Mouse (Mus musculus): ENCODE measurements around the gene Bpnt1. TPM values are rescaled to one million over a fixed set of nuclear protein-coding genes. Genes with fewer than 3 reads are reported as not detected.

Bpnt1 gene
- total and polyA plus RNA-seq, 2 experiments: 80.5 to 86.5 TPM

DNA sequence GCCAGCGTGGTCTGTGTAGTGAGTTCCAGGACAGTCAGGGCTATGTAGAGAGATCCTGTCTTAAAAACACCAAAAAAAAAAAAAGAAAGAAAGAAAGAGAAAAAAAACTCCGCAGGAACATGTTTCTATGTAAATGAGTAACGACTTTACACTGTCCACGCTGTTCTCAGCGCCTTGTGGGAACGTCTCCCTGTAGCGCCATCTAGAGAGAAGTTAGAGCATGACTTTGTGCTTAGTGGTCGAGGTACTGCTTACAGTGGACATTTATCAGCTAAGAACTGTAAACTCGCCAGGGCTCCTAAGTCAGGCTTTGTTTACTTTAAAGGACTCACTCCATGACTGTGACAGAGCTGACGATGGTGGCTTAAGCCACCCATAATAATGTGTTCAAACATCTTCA, 14.2 kb downstream of the Bpnt1 start:
- Histone ChIP-seq H3K36me3 (ENCODE audit: control insufficient read depth, insufficient read depth, low read length) (peaks cover 41% of the 10 kb centered on the region), H3K79me2 (ENCODE audit: control insufficient read depth, insufficient read depth, low read length) (peaks cover 3% of the 10 kb centered on the region; the same call in 1 of the 2 replicates)

GRCm38 (mm10) chr1:185349741-185350140, 17.8 kb downstream of the Bpnt1 start:
- Histone ChIP-seq H3K79me2 (ENCODE audit: control insufficient read depth, insufficient read depth, low read length) (no peaks in the 10 kb centered on the region), H3K9ac (ENCODE audit: low read depth, low read length) (no peak overlapping the region), H3K27ac (replicated peaks; ENCODE audit: insufficient read depth, low read depth, low read length) (no peak overlapping the region), H3K4me1 (ENCODE audit: control insufficient read depth, insufficient read depth, low read length) (no peaks in the 10 kb centered on the region), H3K27me3 (ENCODE audit: control insufficient read depth, insufficient read depth, low read length) (no peaks in the 10 kb centered on the region), H3K4me3 (ENCODE audit: insufficient read depth, low read depth, low read length) (no peak overlapping the region), H3K36me3 (ENCODE audit: control insufficient read depth, insufficient read depth, low read length) (peaks cover 32% of the 10 kb centered on the region)
- TF ChIP-seq CTCF (IDR thresholded peaks at IDR 0.05; ENCODE audit: low read depth, low read length) (no peak), POLR2A (IDR thresholded peaks at IDR 0.05; ENCODE audit: extremely low read depth, insufficient read depth, low read length) (no peak)
- 94% methylated on average over 14 of the region's 14 CpGs for WGBS
- DNase-seq (ENCODE audit: extremely low read depth, low read depth, low spot score): no peak

More for the DNA sequence above, 14.2 kb downstream of the Bpnt1 start:
- no peak overlapping the region for H3K27ac ChIP-seq (replicated peaks; ENCODE audit: insufficient read depth, low read depth, low read length)
- no peaks in the 10 kb centered on the region for H3K4me1 ChIP-seq (ENCODE audit: control insufficient read depth, insufficient read depth, low read length)
- WGBS: 72% methylated on average over 10 of the region's 10 CpGs
- no peak for DNase-seq (ENCODE audit: extremely low read depth, low read depth, low spot score)
- H3K27me3 ChIP-seq (ENCODE audit: control insufficient read depth, insufficient read depth, low read length): no peaks in the 10 kb centered on the region
- no peak overlapping the region for H3K9ac ChIP-seq (ENCODE audit: low read depth, low read length)
- H3K4me3 ChIP-seq (ENCODE audit: insufficient read depth, low read depth, low read length): no peak overlapping the region
- TF ChIP-seq CTCF (IDR thresholded peaks at IDR 0.05; ENCODE audit: low read depth, low read length): peak; percentile 41; the same call in 1 of the 2 replicates
- TF ChIP-seq POLR2A (IDR thresholded peaks at IDR 0.05; ENCODE audit: extremely low read depth, insufficient read depth, low read length): no peak

DNA sequence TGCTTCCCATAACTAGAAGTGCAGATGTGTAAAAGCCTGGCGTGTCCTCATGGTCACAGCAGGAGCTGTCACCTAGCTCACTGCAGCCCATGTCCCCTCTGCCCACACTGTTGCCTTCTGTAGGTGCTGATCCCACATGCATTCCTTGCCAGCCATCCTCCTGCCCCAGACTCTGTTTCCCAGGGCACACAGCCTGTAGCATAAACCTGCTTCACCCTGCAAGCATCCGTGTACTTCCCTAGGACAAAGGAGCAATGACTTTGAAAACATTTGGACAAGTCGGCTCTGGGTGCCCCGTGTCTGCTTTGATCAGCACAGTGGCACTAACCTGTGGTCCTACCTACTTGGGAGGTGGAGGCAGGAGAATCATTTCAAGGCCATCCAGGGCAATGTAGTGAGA, 18.7 kb downstream of the Bpnt1 start:
- TF ChIP-seq CTCF (IDR thresholded peaks at IDR 0.05; ENCODE audit: low read depth, low read length) (no peak), POLR2A (IDR thresholded peaks at IDR 0.05; ENCODE audit: extremely low read depth, insufficient read depth, low read length) (no peak)
- Histone ChIP-seq H3K79me2 (ENCODE audit: control insufficient read depth, insufficient read depth, low read length) (no peaks in the 10 kb centered on the region), H3K36me3 (ENCODE audit: control insufficient read depth, insufficient read depth, low read length) (peaks cover 35% of the 10 kb centered on the region), H3K27ac (replicated peaks; ENCODE audit: insufficient read depth, low read depth, low read length) (no peak overlapping the region), H3K4me3 (ENCODE audit: insufficient read depth, low read depth, low read length) (no peak overlapping the region), H3K4me1 (ENCODE audit: control insufficient read depth, insufficient read depth, low read length) (no peaks in the 10 kb centered on the region), H3K27me3 (ENCODE audit: control insufficient read depth, insufficient read depth, low read length) (no peaks in the 10 kb centered on the region), H3K9ac (ENCODE audit: low read depth, low read length) (no peak overlapping the region)
- WGBS: 93% methylated on average over 4 of the region's 4 CpGs
- no peak for DNase-seq (ENCODE audit: extremely low read depth, low read depth, low spot score)

GRCm38 (mm10) chr1:185352151-185352550, 20.2 kb downstream of the Bpnt1 start:
- Histone ChIP-seq H3K4me3 (ENCODE audit: insufficient read depth, low read depth, low read length) (no peak overlapping the region), H3K79me2 (ENCODE audit: control insufficient read depth, insufficient read depth, low read length) (no peaks in the 10 kb centered on the region)

GRCm38 (mm10) chr1:185353351-185353750, 21.4 kb downstream of the Bpnt1 start:
- peaks cover 37% of the 10 kb centered on the region for H3K36me3 ChIP-seq (ENCODE audit: control insufficient read depth, insufficient read depth, low read length)
- H3K4me3 ChIP-seq (ENCODE audit: insufficient read depth, low read depth, low read length): no peak overlapping the region
- TF ChIP-seq CTCF (IDR thresholded peaks at IDR 0.05; ENCODE audit: low read depth, low read length) (no peak), POLR2A (IDR thresholded peaks at IDR 0.05; ENCODE audit: extremely low read depth, insufficient read depth, low read length) (no peak)
- H3K9ac ChIP-seq (ENCODE audit: low read depth, low read length): no peak overlapping the region
- DNase-seq (ENCODE audit: extremely low read depth, low read depth, low spot score): no peak
- no peaks in the 10 kb centered on the region for H3K4me1 ChIP-seq (ENCODE audit: control insufficient read depth, insufficient read depth, low read length)
- no peaks in the 10 kb centered on the region for H3K79me2 ChIP-seq (ENCODE audit: control insufficient read depth, insufficient read depth, low read length)
- H3K27me3 ChIP-seq (ENCODE audit: control insufficient read depth, insufficient read depth, low read length): no peaks in the 10 kb centered on the region
- H3K27ac ChIP-seq (replicated peaks; ENCODE audit: insufficient read depth, low read depth, low read length): no peak overlapping the region
- WGBS: 98% methylated on average over 8 of the region's 8 CpGs

More at GRCm38 (mm10) chr1:185352151-185352550, 20.2 kb downstream of the Bpnt1 start:
- no peak for TF ChIP-seq POLR2A (IDR thresholded peaks at IDR 0.05; ENCODE audit: extremely low read depth, insufficient read depth, low read length)
- no peak for TF ChIP-seq CTCF (IDR thresholded peaks at IDR 0.05; ENCODE audit: low read depth, low read length)
- Histone ChIP-seq H3K9ac (ENCODE audit: low read depth, low read length) (no peak overlapping the region), H3K27ac (replicated peaks; ENCODE audit: insufficient read depth, low read depth, low read length) (no peak overlapping the region), H3K27me3 (ENCODE audit: control insufficient read depth, insufficient read depth, low read length) (no peaks in the 10 kb centered on the region), H3K36me3 (ENCODE audit: control insufficient read depth, insufficient read depth, low read length) (peaks cover 38% of the 10 kb centered on the region), H3K4me1 (ENCODE audit: control insufficient read depth, insufficient read depth, low read length) (no peaks in the 10 kb centered on the region)
- 91% methylated on average over 12 of the region's 12 CpGs for WGBS
- DNase-seq (ENCODE audit: extremely low read depth, low read depth, low spot score): no peak

GRCm38 (mm10) chr1:185354731-185355130, 22.8 kb downstream of the Bpnt1 start:
- 89% methylated on average over 4 of the region's 4 CpGs for WGBS
- no peak overlapping the region for H3K9ac ChIP-seq (ENCODE audit: low read depth, low read length)
- TF ChIP-seq POLR2A (IDR thresholded peaks at IDR 0.05; ENCODE audit: extremely low read depth, insufficient read depth, low read length): no peak
- TF ChIP-seq CTCF (IDR thresholded peaks at IDR 0.05; ENCODE audit: low read depth, low read length): no peak
- DNase-seq (ENCODE audit: extremely low read depth, low read depth, low spot score): no peak
- H3K36me3 ChIP-seq (ENCODE audit: control insufficient read depth, insufficient read depth, low read length): peaks cover 33% of the 10 kb centered on the region
- no peak overlapping the region for H3K4me3 ChIP-seq (ENCODE audit: insufficient read depth, low read depth, low read length)
- H3K27ac ChIP-seq (replicated peaks; ENCODE audit: insufficient read depth, low read depth, low read length): no peak overlapping the region
- H3K4me1 ChIP-seq (ENCODE audit: control insufficient read depth, insufficient read depth, low read length): no peaks in the 10 kb centered on the region
- no peaks in the 10 kb centered on the region for H3K27me3 ChIP-seq (ENCODE audit: control insufficient read depth, insufficient read depth, low read length)
- no peaks in the 10 kb centered on the region for H3K79me2 ChIP-seq (ENCODE audit: control insufficient read depth, insufficient read depth, low read length)

All from liver, adult 2 months (tissue).